Mouse (Mus musculus) erythroblast, embryonic 14.5 days (primary cell): Measurements from ENCODE around the gene Ptgfr.

Experiments used
- GATA1 ChIP-seq: IDR thresholded peaks from 2 replicates; pipeline ENCODE4 v1.6.1; 2012; ENCODE audit warnings: low read length, inconsistent platforms, mixed read lengths
- TAL1 ChIP-seq: IDR thresholded peaks from 3 replicates; pipeline ENCODE4 v1.6.1; 2012; ENCODE audit warnings: low read length, inconsistent platforms, mixed read lengths

- TF ChIP-seq TAL1, result no peak
- no peak for TF ChIP-seq GATA1
These were observed at the start of gene Ptgfr for GRCm38 (mm10) chr3:151836871-151837680.
